Mouse (Mus musculus): ENCODE results near the gene Eln. TPM values are rescaled to one million over a fixed set of nuclear protein-coding genes. Genes with fewer than 3 reads are reported as not detected.

The Eln gene
- polyA plus RNA-seq, 1 experiment from 2014 or later = 7.0 TPM

GRCm38 (mm10) chr5:134734072-134734471 lies 13.1 kb downstream of the Eln start:
- H3K4me1 ChIP-seq (ENCODE audit: control insufficient read depth, insufficient read depth, low read length) = no peaks in the 10 kb centered on the region
- no peak overlapping the region for H3K4me2 ChIP-seq (ENCODE audit: low read depth, low read length)
- no peak overlapping the region for H3K9ac ChIP-seq (replicated peaks; ENCODE audit: low read depth, low read length)
- H3K36me3 ChIP-seq (ENCODE audit: control insufficient read depth, insufficient read depth, low read length) = no peaks in the 10 kb centered on the region
- H3K4me3 ChIP-seq (ENCODE audit: low read depth, low read length) = no peak overlapping the region
- H3K27me3 ChIP-seq (ENCODE audit: control insufficient read depth, insufficient read depth, low read length) = no peaks in the 10 kb centered on the region
- ATAC-seq (ENCODE audit: low read depth) = no peak
- WGBS = 63% methylated on average over 5 of the region's 5 CpGs
- no peaks in the 10 kb centered on the region for H3K9me3 ChIP-seq (ENCODE audit: control insufficient read depth, low read length)
- H3K27ac ChIP-seq (ENCODE audit: low read depth, low read length) = no peak overlapping the region

- H3K9ac ChIP-seq (replicated peaks; ENCODE audit: low read depth, low read length) = no peak overlapping the region
- no peak overlapping the region for H3K4me3 ChIP-seq (ENCODE audit: low read depth, low read length)
- no peaks in the 10 kb centered on the region for H3K9me3 ChIP-seq (ENCODE audit: control insufficient read depth, low read length)
- no peak for ATAC-seq (ENCODE audit: low read depth)
- WGBS = 86% methylated on average over 4 of the region's 4 CpGs
- no peak overlapping the region for H3K4me2 ChIP-seq (ENCODE audit: low read depth, low read length)
- H3K27me3 ChIP-seq (ENCODE audit: control insufficient read depth, insufficient read depth, low read length) = no peaks in the 10 kb centered on the region
- H3K36me3 ChIP-seq (ENCODE audit: control insufficient read depth, insufficient read depth, low read length) = no peaks in the 10 kb centered on the region
- H3K27ac ChIP-seq (ENCODE audit: low read depth, low read length) = no peak overlapping the region
- no peaks in the 10 kb centered on the region for H3K4me1 ChIP-seq (ENCODE audit: control insufficient read depth, insufficient read depth, low read length)
These were observed 13.9 kb downstream of the Eln start for GRCm38 (mm10) chr5:134733241-134733640.

- no peak for ATAC-seq (ENCODE audit: low read depth)
- H3K9ac ChIP-seq (replicated peaks; ENCODE audit: low read depth, low read length) = no peak overlapping the region
- WGBS = 93% methylated on average over 12 of the region's 12 CpGs
These were observed 18.0 kb downstream of the Eln start for GRCm38 (mm10) chr5:134729124-134729523.

GRCm38 (mm10) chr5:134728535-134728934 lies 18.6 kb downstream of the Eln start:
- ATAC-seq (ENCODE audit: low read depth) = no peak
- H3K27me3 ChIP-seq (ENCODE audit: control insufficient read depth, insufficient read depth, low read length) = no peaks in the 10 kb centered on the region
- WGBS = 78% methylated on average over 3 of the region's 3 CpGs

More at GRCm38 (mm10) chr5:134729124-134729523, 18.0 kb downstream of the Eln start:
- Histone ChIP-seq H3K4me2 (ENCODE audit: low read depth, low read length) (no peak overlapping the region), H3K27me3 (ENCODE audit: control insufficient read depth, insufficient read depth, low read length) (no peaks in the 10 kb centered on the region), H3K27ac (ENCODE audit: low read depth, low read length) (no peak overlapping the region), H3K36me3 (ENCODE audit: control insufficient read depth, insufficient read depth, low read length) (no peaks in the 10 kb centered on the region), H3K4me1 (ENCODE audit: control insufficient read depth, insufficient read depth, low read length) (no peaks in the 10 kb centered on the region), H3K4me3 (ENCODE audit: low read depth, low read length) (no peak overlapping the region), H3K9me3 (ENCODE audit: control insufficient read depth, low read length) (no peaks in the 10 kb centered on the region)

GRCm38 (mm10) chr5:134727001-134727639 lies 20.0 kb downstream of the Eln start:
- Histone ChIP-seq H3K36me3 (ENCODE audit: control insufficient read depth, insufficient read depth, low read length) (no peaks in the 10 kb centered on the region), H3K4me2 (ENCODE audit: low read depth, low read length) (no peak overlapping the region), H3K4me3 (ENCODE audit: low read depth, low read length) (no peak overlapping the region), H3K27ac (ENCODE audit: low read depth, low read length) (no peak overlapping the region), H3K27me3 (ENCODE audit: control insufficient read depth, insufficient read depth, low read length) (no peaks in the 10 kb centered on the region), H3K9me3 (ENCODE audit: control insufficient read depth, low read length) (no peaks in the 10 kb centered on the region), H3K9ac (replicated peaks; ENCODE audit: low read depth, low read length) (no peak overlapping the region), H3K4me1 (ENCODE audit: control insufficient read depth, insufficient read depth, low read length) (no peaks in the 10 kb centered on the region)
- ATAC-seq (ENCODE audit: low read depth) = no peak
- WGBS = 89% methylated on average over 8 of the region's 8 CpGs

More at GRCm38 (mm10) chr5:134728535-134728934, 18.6 kb downstream of the Eln start:
- H3K4me3 ChIP-seq (ENCODE audit: low read depth, low read length) = no peak overlapping the region
- no peaks in the 10 kb centered on the region for H3K4me1 ChIP-seq (ENCODE audit: control insufficient read depth, insufficient read depth, low read length)
- H3K4me2 ChIP-seq (ENCODE audit: low read depth, low read length) = no peak overlapping the region
- no peak overlapping the region for H3K27ac ChIP-seq (ENCODE audit: low read depth, low read length)
- no peaks in the 10 kb centered on the region for H3K9me3 ChIP-seq (ENCODE audit: control insufficient read depth, low read length)
- H3K36me3 ChIP-seq (ENCODE audit: control insufficient read depth, insufficient read depth, low read length) = no peaks in the 10 kb centered on the region
- H3K9ac ChIP-seq (replicated peaks; ENCODE audit: low read depth, low read length) = no peak overlapping the region

GRCm38 (mm10) chr5:134725299-134725698 lies 21.8 kb downstream of the Eln start:
- ATAC-seq (ENCODE audit: low read depth) = no peak

GRCm38 (mm10) chr5:134720058-134720457 lies 27.1 kb downstream of the Eln start:
- no peak overlapping the region for H3K9ac ChIP-seq (replicated peaks; ENCODE audit: low read depth, low read length)
- no peaks in the 10 kb centered on the region for H3K4me1 ChIP-seq (ENCODE audit: control insufficient read depth, insufficient read depth, low read length)
- no peak for ATAC-seq (ENCODE audit: low read depth)
- H3K36me3 ChIP-seq (ENCODE audit: control insufficient read depth, insufficient read depth, low read length) = no peaks in the 10 kb centered on the region
- 0 out of 2 replicates have a peak, but pooled peaks cover 2% of the 10 kb centered on the region for H3K27me3 ChIP-seq (ENCODE audit: control insufficient read depth, insufficient read depth, low read length)
- 66% methylated on average over 4 of the region's 4 CpGs for WGBS
- no peak overlapping the region for H3K27ac ChIP-seq (ENCODE audit: low read depth, low read length)
- no peaks in the 10 kb centered on the region for H3K9me3 ChIP-seq (ENCODE audit: control insufficient read depth, low read length)
- no peak overlapping the region for H3K4me3 ChIP-seq (ENCODE audit: low read depth, low read length)
- H3K4me2 ChIP-seq (ENCODE audit: low read depth, low read length) = no peak overlapping the region

More at GRCm38 (mm10) chr5:134725299-134725698, 21.8 kb downstream of the Eln start:
- Histone ChIP-seq H3K27me3 (ENCODE audit: control insufficient read depth, insufficient read depth, low read length) (no peaks in the 10 kb centered on the region), H3K4me3 (ENCODE audit: low read depth, low read length) (no peak overlapping the region), H3K9ac (replicated peaks; ENCODE audit: low read depth, low read length) (no peak overlapping the region), H3K36me3 (ENCODE audit: control insufficient read depth, insufficient read depth, low read length) (no peaks in the 10 kb centered on the region), H3K4me2 (ENCODE audit: low read depth, low read length) (no peak overlapping the region), H3K9me3 (ENCODE audit: control insufficient read depth, low read length) (no peaks in the 10 kb centered on the region), H3K4me1 (ENCODE audit: control insufficient read depth, insufficient read depth, low read length) (no peaks in the 10 kb centered on the region), H3K27ac (ENCODE audit: low read depth, low read length) (no peak overlapping the region)
- 72% methylated on average over 4 of the region's 4 CpGs for WGBS

GRCm38 (mm10) chr5:134711076-134711475 lies 36.0 kb downstream of the Eln start:
- no peak for ATAC-seq (ENCODE audit: low read depth)
- no peak overlapping the region for H3K4me2 ChIP-seq (ENCODE audit: low read depth, low read length)
- no peaks in the 10 kb centered on the region for H3K36me3 ChIP-seq (ENCODE audit: control insufficient read depth, insufficient read depth, low read length)
- H3K9me3 ChIP-seq (ENCODE audit: control insufficient read depth, low read length) = no peaks in the 10 kb centered on the region
- WGBS = 65% methylated on average over 7 of the region's 7 CpGs
- no peak overlapping the region for H3K9ac ChIP-seq (replicated peaks; ENCODE audit: low read depth, low read length)
- H3K27ac ChIP-seq (ENCODE audit: low read depth, low read length) = no peak overlapping the region
- no peak overlapping the region for H3K4me3 ChIP-seq (ENCODE audit: low read depth, low read length)
- H3K27me3 ChIP-seq (ENCODE audit: control insufficient read depth, insufficient read depth, low read length) = 0 out of 2 replicates have a peak, but pooled peaks cover 3% of the 10 kb centered on the region
- H3K4me1 ChIP-seq (ENCODE audit: control insufficient read depth, insufficient read depth, low read length) = no peaks in the 10 kb centered on the region

GRCm38 (mm10) chr5:134709275-134709674 lies 37.8 kb downstream of the Eln start:
- no peaks in the 10 kb centered on the region for H3K27me3 ChIP-seq (ENCODE audit: control insufficient read depth, insufficient read depth, low read length)
- H3K27ac ChIP-seq (ENCODE audit: low read depth, low read length) = no peak overlapping the region
- no peak overlapping the region for H3K4me2 ChIP-seq (ENCODE audit: low read depth, low read length)
- no peak for ATAC-seq (ENCODE audit: low read depth)
- H3K4me3 ChIP-seq (ENCODE audit: low read depth, low read length) = no peak overlapping the region
- H3K36me3 ChIP-seq (ENCODE audit: control insufficient read depth, insufficient read depth, low read length) = no peaks in the 10 kb centered on the region
- H3K9ac ChIP-seq (replicated peaks; ENCODE audit: low read depth, low read length) = no peak overlapping the region
- H3K4me1 ChIP-seq (ENCODE audit: control insufficient read depth, insufficient read depth, low read length) = no peaks in the 10 kb centered on the region
- H3K9me3 ChIP-seq (ENCODE audit: control insufficient read depth, low read length) = no peaks in the 10 kb centered on the region
- WGBS = 65% methylated on average over 6 of the region's 6 CpGs
